11 mouse cellular contexts compared by ENCODE assay signal in the genomic region with DNA sequence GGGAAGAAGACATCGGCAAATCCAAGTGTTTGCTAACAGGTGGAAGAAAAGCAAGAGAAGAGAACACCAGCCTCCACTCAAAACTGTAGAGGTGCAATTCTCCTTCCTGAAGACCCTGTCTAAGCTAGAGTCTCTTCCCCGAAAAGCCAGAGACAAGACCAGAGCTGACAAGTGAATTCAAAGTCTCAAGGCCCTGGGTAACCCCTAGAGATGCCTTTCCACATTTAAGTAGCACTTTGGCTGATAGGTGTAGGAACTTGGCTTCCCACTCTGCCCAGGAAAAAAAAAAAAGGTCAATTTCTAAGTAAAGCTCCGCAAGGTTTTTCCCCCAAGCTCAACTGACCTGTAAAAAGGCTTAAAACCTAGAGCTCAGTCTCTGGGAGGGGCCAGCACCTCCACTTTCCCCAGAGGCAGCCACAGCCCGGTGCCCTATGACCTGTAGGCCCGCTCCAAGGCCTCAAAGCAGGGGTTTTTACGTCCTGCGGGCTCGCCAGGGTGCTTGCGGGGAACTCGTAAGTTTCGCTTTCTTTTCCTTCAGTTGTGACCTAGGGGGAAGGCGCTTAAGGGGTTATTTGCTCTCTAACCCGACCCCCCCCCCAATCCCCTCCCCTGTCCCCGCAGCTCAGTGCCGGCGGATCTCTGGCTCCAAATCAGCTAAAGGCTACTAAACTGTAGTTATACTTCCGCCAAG. TPM values are rescaled to one million over a fixed set of nuclear protein-coding genes. Genes with fewer than 3 reads are reported as not detected.
A peak's percentile ranks its signal among the peaks of the same experiment; 100 is the strongest.
DNase-seq lines count a peak whose midpoint lies in the region; ATAC-seq and TF ChIP-seq lines count a peak whose summit lies in the region.
"Had no signal": no experiment of that assay in that cellular context is flagged by ENCODE, and none has a peak within 500 bp of the region (broad histone marks: within the 10 kb centered on the region; RNA-seq: fewer than 3 reads in every experiment).

No protein-coding gene starts in this region.

- intact Hi-C loops in gastrocnemius, adult 2 months (cut with DNase I): no loop called here
- intact Hi-C loops in gastrocnemius, postnatal 14 days (cut with DNase I; ENCODE audit: low total_unique reads): no loop called here

- H3K36me3 ChIP-seq in lung, embryonic 15.5 days: no peaks in the 10 kb centered on the region
- H3K36me3 ChIP-seq in hindbrain, embryonic 16.5 days (ENCODE audit: control insufficient read depth, insufficient read depth, low read length): no peaks in the 10 kb centered on the region
- no peaks in the 10 kb centered on the region for H3K36me3 ChIP-seq in neural tube, embryonic 11.5 days (ENCODE audit: control insufficient read depth, insufficient read depth, low read length)

- H3K9me3 ChIP-seq in lung, embryonic 15.5 days: no peaks in the 10 kb centered on the region
- H3K9me3 ChIP-seq in hindbrain, embryonic 16.5 days (ENCODE audit: control insufficient read depth, low read length): peaks cover 2% of the 10 kb centered on the region; the same call in 1 of the 2 replicates
- H3K9me3 ChIP-seq in neural tube, embryonic 11.5 days (ENCODE audit: control insufficient read depth, low read length): no peaks in the 10 kb centered on the region

- peaks cover 99% of the 10 kb centered on the region for H3K27me3 ChIP-seq in lung, embryonic 15.5 days
- H3K27me3 ChIP-seq in hindbrain, embryonic 16.5 days (replicated peaks; ENCODE audit: control insufficient read depth, insufficient read depth, low read length): peaks cover 50% of the 10 kb centered on the region
- peaks cover 91% of the 10 kb centered on the region for H3K27me3 ChIP-seq in neural tube, embryonic 11.5 days (ENCODE audit: control insufficient read depth, insufficient read depth, low read length)

- no peak for DNase-seq in gastrocnemius, adult 2 months
- DNase-seq in gastrocnemius, postnatal 14 days: no peak
- DNase-seq in lung, postnatal 36 days: no peak
- no peak for DNase-seq in neural tube, embryonic 11.5 days (ENCODE audit: low spot score)
- no peak for DNase-seq in adrenal gland, postnatal 10 days
- no peak for DNase-seq in natural killer cell, adult 2 months (ENCODE audit: low spot score in 2 of 2)
- DNase-seq: B cell, adult 2 months; left cerebral cortex, postnatal 4 days had no signal

- no peak for ATAC-seq in lung, embryonic 15.5 days (ENCODE audit: borderline replicate concordance, extremely low read depth, low FRiP score, low TSS enrichment)
- no peak for ATAC-seq in hindbrain, embryonic 16.5 days
- ATAC-seq in neural tube, embryonic 11.5 days (ENCODE audit: insufficient read depth, low FRiP score, low TSS enrichment): no peak

- no peak overlapping the region for H3K27ac ChIP-seq in gastrocnemius, adult 2 months
- no peak overlapping the region for H3K27ac ChIP-seq in lung, embryonic 15.5 days
- H3K27ac ChIP-seq in hindbrain, embryonic 16.5 days (ENCODE audit: low read depth, low read length): no peak overlapping the region
- no peak overlapping the region for H3K27ac ChIP-seq in neural tube, embryonic 11.5 days (ENCODE audit: low read depth, low read length)

- H3K9ac ChIP-seq in lung, embryonic 15.5 days: no peak overlapping the region
- H3K9ac ChIP-seq in hindbrain, embryonic 16.5 days (ENCODE audit: low read depth, low read length): no peak overlapping the region
- H3K9ac ChIP-seq in neural tube, embryonic 11.5 days (ENCODE audit: low read length): no peak overlapping the region

- no peak for TF ChIP-seq CTCF in gastrocnemius, adult 2 months (IDR thresholded peaks at IDR 0.05)

- H3K4me3 ChIP-seq in gastrocnemius, adult 2 months: peak overlapping the region; percentile 52
- peak overlapping the region; percentile 17 for H3K4me3 ChIP-seq in lung, embryonic 15.5 days
- H3K4me3 ChIP-seq in hindbrain, embryonic 16.5 days (ENCODE audit: low read length): no peak overlapping the region
- H3K4me3 ChIP-seq in neural tube, embryonic 11.5 days (ENCODE audit: low read depth, low read length): 0 out of 2 replicates have a peak overlapping the region, but pooled peaks have one; percentile 6

- H3K4me1 ChIP-seq in lung, embryonic 15.5 days: peaks cover 36% of the 10 kb centered on the region
- peaks cover 13% of the 10 kb centered on the region for H3K4me1 ChIP-seq in hindbrain, embryonic 16.5 days (ENCODE audit: control insufficient read depth, insufficient read depth, low read depth, low read length)
- peaks cover 6% of the 10 kb centered on the region; the same call in 1 of the 2 replicates for H3K4me1 ChIP-seq in neural tube, embryonic 11.5 days (ENCODE audit: control insufficient read depth, insufficient read depth, low read length)

- peak overlapping the region; percentile 43 for H3K4me2 ChIP-seq in lung, embryonic 15.5 days
- H3K4me2 ChIP-seq in hindbrain, embryonic 16.5 days (ENCODE audit: low read length): 0 out of 2 replicates have a peak overlapping the region, but pooled peaks have one; percentile 1
- H3K4me2 ChIP-seq in neural tube, embryonic 11.5 days (ENCODE audit: low read depth): peak overlapping the region; percentile 22; the same call in 1 of the 2 replicates

- WGBS in lung, embryonic 15.5 days: 9% methylated on average over 17 of the region's 17 CpGs
- whole genome bisulfite sequencing in hindbrain, embryonic 16.5 days: 8% methylated on average over 17 of the region's 17 CpGs
- 1% methylated on average over 17 of the region's 17 CpGs for WGBS in neural tube, embryonic 11.5 days

RNA-seq across cellular contexts. Expression of gene Tfap2a, which starts 2.6 kb away (rescaled TPM):
- total RNA-seq in gastrocnemius, adult 2 months (2021): under 1 TPM in 1 of 2 experiments, not detected in 1; 0.06 TPM
- not detected for total RNA-seq in gastrocnemius, postnatal 14 days (2021)
- 0.20 and 0.38 TPM in 2 replicates for polyA plus RNA-seq in lung, embryonic 15.5 days (2015; fragmentation: Nextera tagmentation; extraction: Ambion mirVana)
- polyA plus RNA-seq in hindbrain, embryonic 16.5 days (2015; fragmentation: Nextera tagmentation; extraction: Ambion mirVana): 8.4 and 9.0 TPM in 2 replicates
- polyA plus RNA-seq in neural tube, embryonic 11.5 days (2014; fragmentation: Nextera tagmentation; extraction: Ambion mirVana): 12.9 and 13.7 TPM in 2 replicates
- under 1 TPM; 0.33 to 0.36 TPM for total RNA-seq in adrenal gland, postnatal 10 days (2021)
- total RNA-seq: neutrophil, adult 5-6 weeks had no signal
